Mouse (Mus musculus) testis, adult 2 months (tissue): ENCODE measurements around the gene Tkt. TPM values are rescaled to one million over a fixed set of nuclear protein-coding genes. Genes with fewer than 3 reads are reported as not detected.
"Not testable (repeated sequence)": the region's sequence is repeated elsewhere in the genome, so short reads cannot be mapped to it uniquely, and the experiment has no call there.

Experiments
- H3K27ac ChIP-seq: fragments of 200-500 bp; 2 replicates; pipeline ENCODE4 v1.5.1; 2012; ENCODE audit warnings: low read depth, low read length; ENCODE audit not compliant: control insufficient read depth, insufficient read depth
- H3K27me3 ChIP-seq: fragments of 200-500 bp; 2 replicates; pipeline ENCODE4 v1.6.1; 2012; ENCODE audit warnings: mild to moderate bottlenecking, low read length, moderate library complexity; ENCODE audit not compliant: control insufficient read depth, insufficient read depth
- H3K36me3 ChIP-seq: fragments of 200-500 bp; 2 replicates; pipeline ENCODE4 v1.6.1; 2012; ENCODE audit warnings: mild to moderate bottlenecking, low read length; ENCODE audit not compliant: control insufficient read depth, insufficient read depth
- H3K4me1 ChIP-seq: fragments of 200-500 bp; 2 replicates; pipeline ENCODE4 v1.6.1; 2012; ENCODE audit warnings: low read length; ENCODE audit not compliant: control insufficient read depth, insufficient read depth
- H3K4me3 ChIP-seq: fragments of 200-500 bp; 2 replicates; pipeline ENCODE4 v1.5.1; 2012; ENCODE audit warnings: low read depth, mild to moderate bottlenecking, low read length, moderate library complexity, mixed read lengths; ENCODE audit not compliant: control insufficient read depth
- CTCF ChIP-seq: fragments of 200-500 bp; IDR thresholded peaks from 2 replicates; pipeline ENCODE4 v1.5.1; 2012; ENCODE audit warnings: low read depth, mild to moderate bottlenecking, inconsistent platforms, low read length, moderate library complexity; ENCODE audit not compliant: control insufficient read depth, insufficient read depth, insufficient replicate concordance
- POLR2A ChIP-seq: fragments of 200-500 bp; IDR thresholded peaks from 2 replicates; pipeline ENCODE4 v1.6.1; 2012; ENCODE audit warnings: low read depth, mild to moderate bottlenecking, inconsistent platforms, low read length, moderate library complexity; ENCODE audit not compliant: control insufficient read depth
- polyA plus RNA-seq: library from polyadenylated mRNA; depleted of rRNA; stranded (reverse); fragments of >200 nt; gene quantifications from 2 replicates; pipeline ENCODE4 v1.2.3, GENCODE M21; 2012

Tkt gene
- polyA plus RNA-seq, 1 experiment, result 12.4 TPM

DNA sequence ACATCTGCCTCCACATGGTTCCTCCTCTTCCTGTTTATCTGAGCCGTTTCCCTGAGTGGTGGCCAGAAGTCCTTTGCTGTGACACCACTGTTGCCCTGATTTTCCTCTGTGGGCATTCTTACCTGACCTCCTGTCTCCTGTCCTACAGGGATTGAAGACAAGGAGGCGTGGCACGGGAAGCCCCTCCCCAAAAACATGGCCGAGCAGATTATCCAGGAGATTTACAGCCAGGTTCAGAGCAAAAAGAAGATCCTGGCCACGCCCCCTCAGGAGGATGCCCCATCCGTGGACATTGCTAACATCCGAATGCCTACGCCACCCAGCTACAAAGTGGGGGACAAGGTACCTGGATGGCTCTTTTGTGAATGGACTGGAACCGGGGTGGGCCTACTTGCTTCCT lies 19.9 kb downstream of the Tkt start:
- no peaks in the 10 kb centered on the region for H3K27me3 ChIP-seq
- H3K36me3 ChIP-seq, result no peaks in the 10 kb centered on the region
- TF ChIP-seq POLR2A, result no peak
- no peaks in the 10 kb centered on the region for H3K4me1 ChIP-seq
- H3K27ac ChIP-seq, result no peak overlapping the region
- no peak overlapping the region for H3K4me3 ChIP-seq

DNA sequence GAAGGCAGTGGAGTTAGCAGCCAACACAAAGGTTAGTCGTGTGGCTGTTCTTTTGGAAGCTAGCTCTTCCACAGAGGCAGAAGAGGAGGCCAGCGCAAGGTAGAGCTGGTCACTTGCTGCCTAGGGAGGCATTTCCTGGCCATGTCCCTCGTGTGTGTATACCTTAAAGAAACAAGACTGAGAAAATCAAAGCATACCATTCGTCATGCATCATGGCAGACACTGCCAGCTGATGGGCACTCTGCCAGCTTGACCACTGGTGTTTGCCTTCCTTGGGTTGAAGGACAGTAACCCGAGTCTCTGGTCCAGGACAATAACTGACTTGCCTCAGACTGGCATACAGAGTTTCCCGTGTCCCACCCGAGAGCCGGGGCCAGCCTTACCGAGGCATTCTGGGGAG lies 22.1 kb downstream of the Tkt start:
- H3K36me3 ChIP-seq, result no peaks in the 10 kb centered on the region
- no peak for TF ChIP-seq POLR2A
- TF ChIP-seq CTCF, result no peak
- no peaks in the 10 kb centered on the region for H3K27me3 ChIP-seq
- H3K4me1 ChIP-seq, result peaks cover 3% of the 10 kb centered on the region; the same call in 1 of the 2 replicates
- H3K27ac ChIP-seq, result no peak overlapping the region
- H3K4me3 ChIP-seq, result no peak overlapping the region

DNA sequence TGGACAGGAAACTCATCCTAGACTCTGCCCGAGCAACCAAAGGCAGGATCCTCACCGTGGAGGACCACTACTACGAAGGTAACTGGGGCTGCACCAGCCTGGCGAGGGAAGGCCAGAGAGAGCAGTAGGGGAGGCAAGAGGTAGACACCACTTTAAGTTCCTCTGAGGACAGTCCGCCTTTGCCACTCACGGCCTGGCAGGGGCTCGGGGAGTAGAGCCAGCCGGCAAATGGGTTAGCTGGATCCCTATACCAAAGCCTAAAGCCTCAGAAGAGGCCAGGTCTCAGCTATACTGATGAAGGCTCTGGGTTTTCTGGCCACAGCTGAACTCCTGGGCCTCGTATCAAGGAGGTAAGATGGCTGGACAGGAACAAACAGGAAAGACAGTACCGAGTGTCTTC lies 24.1 kb downstream of the Tkt start:
- H3K27me3 ChIP-seq, result no peaks in the 10 kb centered on the region
- H3K4me1 ChIP-seq, result peaks cover 5% of the 10 kb centered on the region
- H3K27ac ChIP-seq, result no peak overlapping the region
- no peaks in the 10 kb centered on the region for H3K36me3 ChIP-seq
- no peak overlapping the region for H3K4me3 ChIP-seq
- TF ChIP-seq POLR2A (no peak), CTCF (no peak)

DNA sequence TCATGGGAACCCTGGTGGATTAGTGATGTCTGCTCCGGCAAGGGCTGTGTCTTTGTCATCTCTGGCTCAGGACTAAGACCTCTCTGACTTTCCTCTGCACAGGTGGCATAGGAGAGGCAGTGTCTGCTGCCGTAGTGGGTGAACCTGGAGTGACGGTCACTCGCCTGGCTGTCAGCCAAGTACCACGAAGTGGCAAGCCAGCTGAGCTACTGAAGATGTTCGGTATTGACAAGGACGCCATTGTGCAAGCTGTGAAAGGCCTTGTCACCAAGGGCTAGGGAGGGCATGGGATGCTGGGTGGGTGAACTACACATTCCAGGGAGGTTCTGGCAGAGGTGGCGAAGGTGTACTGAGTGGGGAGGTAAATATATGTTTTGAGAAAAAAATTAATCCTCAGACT lies 25.1 kb downstream of the Tkt start:
- H3K27ac ChIP-seq, result no peak overlapping the region
- H3K27me3 ChIP-seq, result no peaks in the 10 kb centered on the region
- TF ChIP-seq POLR2A, result no peak
- no peak for TF ChIP-seq CTCF
- H3K4me1 ChIP-seq, result peaks cover 5% of the 10 kb centered on the region
- H3K4me3 ChIP-seq, result no peak overlapping the region
- H3K36me3 ChIP-seq, result no peaks in the 10 kb centered on the region

DNA sequence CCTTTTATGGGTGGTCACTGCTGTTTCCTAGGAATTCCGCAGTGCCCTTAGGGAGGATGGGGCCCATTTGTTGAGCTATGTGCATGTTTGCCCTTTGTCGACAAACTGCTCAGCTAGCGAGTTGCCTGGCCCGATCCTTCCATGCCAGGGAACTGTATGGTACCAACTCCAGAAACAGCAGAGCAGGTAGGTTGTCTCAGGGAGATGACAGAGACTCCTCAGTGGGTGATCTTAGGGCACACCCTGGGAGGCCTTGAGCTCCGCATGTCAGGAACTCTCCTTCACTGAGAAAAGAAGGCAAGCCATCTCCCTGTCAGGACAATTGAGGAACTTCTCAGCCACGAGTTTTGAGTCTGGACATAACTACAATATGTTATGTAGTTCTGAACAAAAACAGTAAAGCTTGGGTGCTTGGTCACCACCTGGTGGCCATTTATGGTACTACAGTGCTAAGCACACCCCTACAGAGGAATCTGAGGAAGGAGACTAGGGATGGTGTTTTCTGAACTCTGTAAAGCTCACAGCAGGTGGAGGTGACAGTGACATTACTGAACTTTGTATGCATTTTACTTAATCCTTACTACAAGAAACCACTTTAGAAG lies 25.9 kb downstream of the Tkt start:
- TF ChIP-seq POLR2A (no peak), CTCF (peak; percentile 14; the same call in 1 of the 2 replicates)
- Histone ChIP-seq H3K27me3 (no peaks in the 10 kb centered on the region), H3K4me3 (no peak overlapping the region), H3K36me3 (no peaks in the 10 kb centered on the region), H3K4me1 (peaks cover 5% of the 10 kb centered on the region), H3K27ac (no peak overlapping the region)

DNA sequence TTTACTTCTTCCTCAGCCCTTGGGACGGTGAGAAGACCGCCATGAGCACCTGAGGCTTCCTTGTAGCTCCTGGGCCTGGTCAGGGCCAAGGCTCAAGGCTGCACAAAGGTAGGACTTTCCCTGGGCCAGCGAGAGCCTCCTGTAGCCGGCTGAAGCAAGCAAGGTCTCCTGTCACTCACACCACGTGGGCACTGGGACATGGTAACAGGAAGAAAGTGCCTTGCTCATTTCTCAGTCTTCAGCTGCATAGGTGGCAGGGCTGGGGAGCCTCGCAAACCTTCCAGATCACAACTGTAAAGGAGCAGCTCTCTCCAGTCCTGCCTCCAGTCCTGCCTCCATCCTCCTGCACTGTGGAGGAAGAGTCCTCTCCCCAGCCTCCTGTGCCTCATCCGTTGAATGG lies 27.6 kb downstream of the Tkt start:
- no peaks in the 10 kb centered on the region for H3K36me3 ChIP-seq
- TF ChIP-seq CTCF (no peak), POLR2A (no peak)

DNA sequence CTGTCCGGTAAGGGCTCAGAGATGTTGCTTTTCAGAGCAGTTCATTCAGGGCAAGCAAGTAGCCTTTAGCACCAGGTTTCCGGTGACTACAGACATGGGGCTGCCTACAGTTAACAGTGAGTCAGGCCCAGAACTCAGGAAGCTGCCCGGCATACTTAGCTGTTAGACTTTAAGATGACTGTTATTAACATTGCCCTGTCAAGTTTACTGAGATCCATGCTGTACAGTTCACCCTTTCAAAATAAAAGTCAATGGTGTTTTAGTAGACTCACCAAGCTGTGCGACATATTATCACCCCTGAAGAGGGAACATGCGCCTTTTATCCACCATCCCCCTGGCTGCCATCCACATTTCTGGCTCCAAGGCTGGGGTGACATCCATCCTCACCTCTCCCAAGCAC lies 28.1 kb downstream of the Tkt start:
- Histone ChIP-seq H3K27ac (no peak overlapping the region), H3K36me3 (no peaks in the 10 kb centered on the region), H3K27me3 (no peaks in the 10 kb centered on the region), H3K4me3 (no peak overlapping the region), H3K4me1 (peaks cover 5% of the 10 kb centered on the region)
- TF ChIP-seq POLR2A (no peak), CTCF (no peak)

More for the DNA sequence above, 27.6 kb downstream of the Tkt start:
- no peak overlapping the region for H3K27ac ChIP-seq
- H3K4me1 ChIP-seq, result peaks cover 5% of the 10 kb centered on the region
- no peaks in the 10 kb centered on the region for H3K27me3 ChIP-seq
- no peak overlapping the region for H3K4me3 ChIP-seq

DNA sequence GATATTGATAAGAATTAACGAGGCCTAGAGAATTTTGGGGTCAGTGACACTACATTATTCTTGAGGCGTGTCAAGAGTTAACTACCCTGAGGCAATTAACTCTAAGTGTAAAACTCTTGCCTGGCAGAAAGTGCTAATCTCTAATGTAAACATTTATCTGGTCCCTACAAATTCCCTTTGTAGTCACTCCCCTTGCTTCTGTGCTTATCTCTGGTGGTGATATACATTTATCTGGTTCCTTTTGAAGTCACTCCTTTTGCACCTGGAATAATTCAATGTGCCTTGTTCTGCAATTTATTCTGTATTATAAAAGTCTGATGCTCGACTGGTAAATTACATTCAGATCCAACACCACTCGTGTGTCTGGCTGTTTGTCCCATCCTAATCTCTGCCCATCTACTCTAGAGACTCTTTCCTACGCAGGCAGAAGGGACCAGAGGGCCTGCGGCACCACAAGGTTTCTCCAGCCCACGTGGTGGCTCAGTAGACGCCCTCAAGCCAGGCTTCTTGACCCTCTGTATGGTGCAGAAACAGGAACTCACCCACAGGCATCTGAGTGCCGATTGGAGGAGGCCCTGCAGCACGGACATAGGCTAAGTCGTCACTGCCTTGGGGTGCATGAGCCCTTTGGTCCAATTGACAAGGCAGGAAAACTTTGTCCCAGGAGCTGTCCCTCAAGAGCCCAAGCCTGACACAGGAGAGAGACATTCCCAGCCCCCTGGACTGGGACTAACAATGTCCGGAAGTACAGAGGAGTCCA lies 29.3 kb downstream of the Tkt start:
- H3K27ac ChIP-seq, H3K27me3 ChIP-seq, H3K36me3 ChIP-seq: not testable (repeated sequence)

More for the DNA sequence above, 29.3 kb downstream of the Tkt start:
- not testable (repeated sequence) for H3K4me3 ChIP-seq, H3K4me1 ChIP-seq
